Mouse (Mus musculus): Measurements from ENCODE around the gene Wdr53. TPM values are rescaled to one million over a fixed set of nuclear protein-coding genes. Genes with fewer than 3 reads are reported as not detected.

The Wdr53 gene
- polyA plus RNA-seq, 1 experiment from 2014 or later: 17.4 TPM

DNA sequence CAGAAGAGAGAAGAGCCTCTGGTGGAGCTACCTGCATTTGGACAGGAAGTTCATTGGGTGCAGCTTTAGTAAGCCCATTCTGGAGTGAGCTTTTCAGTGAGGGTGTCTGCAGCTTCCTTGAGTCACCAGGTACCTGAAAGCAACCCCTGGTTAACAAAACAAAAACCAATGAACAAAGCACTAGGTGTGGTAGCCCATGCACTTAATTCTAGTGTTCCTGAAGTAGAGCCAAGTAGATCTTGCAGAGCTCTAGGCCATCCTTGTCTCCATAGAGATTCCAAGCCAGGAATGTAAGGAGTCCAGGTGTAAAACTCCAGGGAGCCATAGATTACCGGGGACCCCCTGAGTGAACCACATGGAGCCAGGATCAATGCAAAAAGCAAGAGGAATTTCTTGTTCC lies 56.0 kb downstream of the Wdr53 start:
- no peak overlapping the region for H3K4me3 ChIP-seq
- H3K36me3 ChIP-seq: peaks cover 49% of the 10 kb centered on the region
- DNase-seq (ENCODE audit: low spot score): no peak
- H3K27me3 ChIP-seq (ENCODE audit: insufficient read depth, poor library complexity, severe bottlenecking): no peaks in the 10 kb centered on the region
- H3K4me1 ChIP-seq (replicated peaks): no peaks in the 10 kb centered on the region
- no peaks in the 10 kb centered on the region for H3K9me3 ChIP-seq
- H3K27ac ChIP-seq: no peak overlapping the region
- 45% methylated on average over 1 of the region's 1 CpGs for WGBS

DNA sequence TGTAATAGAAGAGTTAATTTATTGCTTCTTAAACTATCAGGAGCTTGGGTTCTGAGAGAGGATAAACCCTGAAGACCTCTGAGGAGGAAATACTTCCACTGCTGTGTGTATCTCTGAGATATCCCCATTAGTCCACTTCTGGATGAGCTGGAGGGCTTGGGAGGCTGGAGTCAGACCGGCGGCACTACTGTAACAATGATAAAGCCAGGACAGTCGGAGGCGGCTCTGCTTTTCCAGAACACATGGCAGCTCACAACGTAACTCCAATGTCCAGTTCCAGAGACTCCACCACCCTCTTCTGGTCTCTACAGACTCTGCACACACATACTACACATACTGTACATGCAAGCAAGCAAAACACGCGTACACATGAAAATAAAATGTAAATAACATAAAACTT lies 56.9 kb downstream of the Wdr53 start:
- no peaks in the 10 kb centered on the region for H3K4me1 ChIP-seq (replicated peaks)
- WGBS: 94% methylated on average over 7 of the region's 7 CpGs

More for the DNA sequence above, 56.9 kb downstream of the Wdr53 start:
- no peaks in the 10 kb centered on the region for H3K9me3 ChIP-seq
- DNase-seq (ENCODE audit: low spot score): no peak
- no peak overlapping the region for H3K4me3 ChIP-seq
- no peaks in the 10 kb centered on the region for H3K27me3 ChIP-seq (ENCODE audit: insufficient read depth, poor library complexity, severe bottlenecking)
- H3K27ac ChIP-seq: no peak overlapping the region
- peaks cover 41% of the 10 kb centered on the region for H3K36me3 ChIP-seq

MicroRNAs within 50 kb of the gene (microRNA counts, 519-probe panel; counts per million panel counts)
- microRNA mmu-miR-1946a: 1,255 counts per million, percentile 77 among the panel's probes with 10 or more counts

Other genes starting within 250 kb of the Wdr53 start
- gene Senp5, start 243.9 kb upstream of the Wdr53 start, polyA plus RNA-seq (2016; fragmentation: Nextera tagmentation; extraction: Ambion mirVana): 18.4 and 19.0 TPM in 2 replicates
- gene Pak2, start 167.9 kb upstream of the Wdr53 start, polyA plus RNA-seq (2016; fragmentation: Nextera tagmentation; extraction: Ambion mirVana): 35.7 and 39.4 TPM in 2 replicates
- 149 and 159 TPM in 2 replicates for gene Pigx, start 147.5 kb upstream of the Wdr53 start, polyA plus RNA-seq (2016; fragmentation: Nextera tagmentation; extraction: Ambion mirVana)
- 37.9 and 39.4 TPM in 2 replicates for gene Cep19, start 147.4 kb upstream of the Wdr53 start, polyA plus RNA-seq (2016; fragmentation: Nextera tagmentation; extraction: Ambion mirVana)
- 7.8 and 11.1 TPM in 2 replicates for gene Nrros, start 81.6 kb upstream of the Wdr53 start, polyA plus RNA-seq (2016; fragmentation: Nextera tagmentation; extraction: Ambion mirVana)
- gene Bex6, start 67.4 kb upstream of the Wdr53 start, polyA plus RNA-seq (2016; fragmentation: Nextera tagmentation; extraction: Ambion mirVana): not detected in 2 replicates
- 9.0 and 10.6 TPM in 2 replicates for gene Fbxo45, start 69 bp upstream of the Wdr53 start, polyA plus RNA-seq (2016; fragmentation: Nextera tagmentation; extraction: Ambion mirVana)
- gene Smco1, start 24.2 kb downstream of the Wdr53 start, polyA plus RNA-seq (2016; fragmentation: Nextera tagmentation; extraction: Ambion mirVana): 0.10 TPM in 1 of 2 replicates, not detected in the other
- 24.0 and 32.2 TPM in 2 replicates for gene Rnf168, start 30.2 kb downstream of the Wdr53 start, polyA plus RNA-seq (2016; fragmentation: Nextera tagmentation; extraction: Ambion mirVana)
- 25.2 and 27.0 TPM in 2 replicates for gene Ubxn7, start 85.0 kb downstream of the Wdr53 start, polyA plus RNA-seq (2016; fragmentation: Nextera tagmentation; extraction: Ambion mirVana)
- not detected in 2 replicates for gene Tm4sf19, start 153.3 kb downstream of the Wdr53 start, polyA plus RNA-seq (2016; fragmentation: Nextera tagmentation; extraction: Ambion mirVana)
- gene Tctex1d2, start 172.5 kb downstream of the Wdr53 start, polyA plus RNA-seq (2016; fragmentation: Nextera tagmentation; extraction: Ambion mirVana): 34.7 and 35.9 TPM in 2 replicates
- gene Pcyt1a, start 183.7 kb downstream of the Wdr53 start, polyA plus RNA-seq (2016; fragmentation: Nextera tagmentation; extraction: Ambion mirVana): 38.6 and 42.9 TPM in 2 replicates
- 0.20 and 0.44 TPM in 2 replicates for gene Slc51a, start 240.7 kb downstream of the Wdr53 start, polyA plus RNA-seq (2016; fragmentation: Nextera tagmentation; extraction: Ambion mirVana)
- gene Zdhhc19, start 249.0 kb downstream of the Wdr53 start, polyA plus RNA-seq (2016; fragmentation: Nextera tagmentation; extraction: Ambion mirVana): not detected in 2 replicates

All from hindbrain, embryonic 10.5 days (tissue).